ENCODE assay signal across 13 mouse cellular contexts in the genomic region with DNA sequence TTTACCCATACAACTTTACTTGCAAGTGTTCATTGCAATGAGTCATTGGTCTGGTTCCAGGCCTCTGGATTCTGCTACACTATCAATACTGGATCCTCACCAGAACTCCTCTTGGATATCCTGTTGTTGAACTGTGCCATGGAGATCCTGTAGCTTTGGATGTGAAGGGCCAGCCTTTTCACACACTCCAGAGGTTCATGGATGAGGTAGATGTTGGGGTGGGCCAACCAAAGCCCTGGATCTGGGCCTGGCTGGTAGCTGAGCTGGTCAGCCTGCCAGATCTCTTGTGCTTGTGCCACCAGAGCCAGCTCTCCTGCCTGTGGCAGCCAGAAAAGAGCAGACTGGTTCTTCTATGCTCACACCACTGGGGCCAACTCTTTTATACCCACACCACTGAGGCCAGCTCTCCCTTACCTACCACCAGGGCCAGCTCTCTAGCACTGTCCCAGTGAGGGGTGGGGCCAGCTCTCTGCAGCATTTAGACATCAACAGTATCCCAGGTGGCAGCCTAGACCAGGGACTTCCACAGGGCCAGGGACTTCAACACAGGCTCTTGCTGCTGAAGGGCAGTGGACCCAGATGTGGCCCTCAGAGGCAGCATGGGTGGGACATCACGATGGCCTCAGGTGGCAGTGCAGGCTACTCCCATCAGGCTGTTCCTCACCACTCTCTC. TPM values are rescaled to one million over a fixed set of nuclear protein-coding genes. Genes with fewer than 3 reads are reported as not detected.
A peak's percentile ranks its signal among the peaks of the same experiment; 100 is the strongest.
DNase-seq lines count a peak whose midpoint lies in the region; ATAC-seq and TF ChIP-seq lines count a peak whose summit lies in the region.
"Had no signal": no experiment of that assay in that cellular context is flagged by ENCODE, and none has a peak within 500 bp of the region (broad histone marks: within the 10 kb centered on the region; RNA-seq: fewer than 3 reads in every experiment).

No protein-coding gene starts in this region.

- peak; percentile 48; the same call in 1 of the 2 replicates for ATAC-seq in hindbrain, embryonic 16.5 days
- ATAC-seq in hindbrain, embryonic 13.5 days (ENCODE audit: low FRiP score) = no peak

- H3K9me3 ChIP-seq in hindbrain, embryonic 16.5 days (ENCODE audit: control insufficient read depth, low read length) = no peaks in the 10 kb centered on the region
- no peaks in the 10 kb centered on the region for H3K9me3 ChIP-seq in hindbrain, embryonic 13.5 days
- H3K9me3 ChIP-seq: limb, embryonic 15.5 days had no signal

- peak; percentile 18 for DNase-seq in cerebellum, adult 11-12 months
- DNase-seq in cerebellum, adult 11 months = no peak
- DNase-seq in ovary, postnatal 36 days (ENCODE audit: low spot score) = peak; percentile 5
- DNase-seq in ovary, postnatal 10 days (ENCODE audit: low spot score) = no peak
- no peak for DNase-seq in lung, adult 2 months
- no peak for DNase-seq in right cerebral cortex, postnatal 14 days
- DNase-seq: kidney, postnatal 25 days; right cerebral cortex, adult 18-20 months; thymus, adult 2 months had no signal

- TF ChIP-seq CTCF in lung, adult 2 months (IDR thresholded peaks at IDR 0.05; ENCODE audit: insufficient read depth, low read length) = no peak

- H3K4me3 ChIP-seq in hindbrain, embryonic 16.5 days (ENCODE audit: low read length) = no peak overlapping the region
- H3K4me3 ChIP-seq in hindbrain, embryonic 13.5 days = no peak overlapping the region
- no peak overlapping the region for H3K4me3 ChIP-seq in lung, adult 2 months (replicated peaks; ENCODE audit: extremely low read depth, low read depth, low read length)
- H3K4me3 ChIP-seq: limb, embryonic 15.5 days had no signal

- H3K36me3 ChIP-seq in hindbrain, embryonic 16.5 days (ENCODE audit: control insufficient read depth, insufficient read depth, low read length) = peaks cover 7% of the 10 kb centered on the region; the same call in 1 of the 2 replicates
- peaks cover 15% of the 10 kb centered on the region for H3K36me3 ChIP-seq in hindbrain, embryonic 13.5 days
- H3K36me3 ChIP-seq: limb, embryonic 15.5 days had no signal

- no peak for TF ChIP-seq POLR2A in lung, adult 2 months (IDR thresholded peaks at IDR 0.05; ENCODE audit: borderline replicate concordance, extremely low read depth, low read depth, low read length)

- H3K27ac ChIP-seq in hindbrain, embryonic 16.5 days (ENCODE audit: low read depth, low read length) = no peak overlapping the region
- no peak overlapping the region for H3K27ac ChIP-seq in hindbrain, embryonic 13.5 days
- H3K27ac ChIP-seq: limb, embryonic 15.5 days had no signal

- no peaks in the 10 kb centered on the region for H3K4me1 ChIP-seq in hindbrain, embryonic 16.5 days (ENCODE audit: control insufficient read depth, insufficient read depth, low read depth, low read length)
- 0 out of 2 replicates have a peak, but pooled peaks cover 9% of the 10 kb centered on the region for H3K4me1 ChIP-seq in hindbrain, embryonic 13.5 days (replicated peaks)
- no peaks in the 10 kb centered on the region for H3K4me1 ChIP-seq in lung, adult 2 months (ENCODE audit: control insufficient read depth, insufficient read depth, low read length)
- H3K4me1 ChIP-seq: limb, embryonic 15.5 days had no signal

- WGBS in hindbrain, embryonic 16.5 days = 94% methylated on average over 1 of the region's 1 CpGs
- WGBS in hindbrain, embryonic 13.5 days = 78% methylated on average over 1 of the region's 1 CpGs
- 97% methylated on average over 1 of the region's 1 CpGs for WGBS in lung, adult 2 months

- H3K9ac ChIP-seq in hindbrain, embryonic 16.5 days (ENCODE audit: low read depth, low read length) = no peak overlapping the region
- H3K9ac ChIP-seq in hindbrain, embryonic 13.5 days = no peak overlapping the region
- H3K9ac ChIP-seq: limb, embryonic 15.5 days had no signal

- no peaks in the 10 kb centered on the region for H3K27me3 ChIP-seq in hindbrain, embryonic 16.5 days (replicated peaks; ENCODE audit: control insufficient read depth, insufficient read depth, low read length)
- no peaks in the 10 kb centered on the region for H3K27me3 ChIP-seq in hindbrain, embryonic 13.5 days
- H3K27me3 ChIP-seq: limb, embryonic 15.5 days had no signal

- H3K4me2 ChIP-seq in hindbrain, embryonic 16.5 days (ENCODE audit: low read length) = no peak overlapping the region
- H3K4me2 ChIP-seq in hindbrain, embryonic 13.5 days = no peak overlapping the region
- H3K4me2 ChIP-seq: limb, embryonic 15.5 days had no signal

RNA-seq across cellular contexts. Expression of a gene that starts 24.2 kb away (rescaled TPM):
- 10.9 and 11.0 TPM in 2 replicates for polyA plus RNA-seq in hindbrain, embryonic 16.5 days (2015; fragmentation: Nextera tagmentation; extraction: Ambion mirVana)
- 16.3 and 16.8 TPM in 2 replicates for polyA plus RNA-seq in hindbrain, embryonic 13.5 days (2015; fragmentation: Nextera tagmentation; extraction: Ambion mirVana)
- 4.8 and 10.8 TPM in 2 replicates for polyA plus RNA-seq in lung, adult 2 months (2012; rRNA removed)

RNA-seq across cellular contexts. Expression of a gene that starts 52.7 kb away (rescaled TPM):
- polyA plus RNA-seq in hindbrain, embryonic 16.5 days (2015; fragmentation: Nextera tagmentation; extraction: Ambion mirVana) = not detected in 2 replicates
- not detected in 2 replicates for polyA plus RNA-seq in hindbrain, embryonic 13.5 days (2015; fragmentation: Nextera tagmentation; extraction: Ambion mirVana)
- polyA plus RNA-seq in lung, adult 2 months (2012; rRNA removed) = not detected in 2 replicates
- polyA plus RNA-seq: C2C12; limb, embryonic 15.5 days; thymus, adult 2 months had no signal

Comparison
In these comparisons a context has a peak if more than half of its experiments do, and no peak if none do; other contexts are left out.
1. DNase-seq: peak in cerebellum, adult 11-12 months (single experiment) and ovary, postnatal 36 days (single experiment); none in cerebellum, adult 11 months (single experiment), ovary, postnatal 10 days (single experiment), lung, adult 2 months (single experiment) and right cerebral cortex, postnatal 14 days (single experiment).